In genomic region chr3:116434757-116435156, GRCm38 (mm10) we compare ENCODE assay signal across 22 mouse cellular contexts. TPM values are rescaled to one million over a fixed set of nuclear protein-coding genes. Genes with fewer than 3 reads are reported as not detected.
DNase-seq lines count a peak whose midpoint lies in the region; ATAC-seq and TF ChIP-seq lines count a peak whose summit lies in the region.
"Had no signal": no experiment of that assay in that cellular context is flagged by ENCODE, and none has a peak within 500 bp of the region (broad histone marks: within the 10 kb centered on the region; RNA-seq: fewer than 3 reads in every experiment).

No protein-coding gene starts in this region.

- WGBS in heart, adult 2 months = 71% methylated on average over 3 of the region's 3 CpGs

- no peaks in the 10 kb centered on the region for H3K79me2 ChIP-seq in heart, adult 2 months (replicated peaks; ENCODE audit: control insufficient read depth, insufficient read depth, low read length)
- no peaks in the 10 kb centered on the region for H3K79me2 ChIP-seq in MEL (ENCODE audit: control insufficient read depth, insufficient read depth, low read length, poor library complexity)

- no peak for TF ChIP-seq POLR2A in heart, adult 2 months (IDR thresholded peaks at IDR 0.05; ENCODE audit: insufficient read depth, low read depth, low read length)
- TF ChIP-seq POLR2A in MEL (IDR thresholded peaks at IDR 0.05; ENCODE audit: control insufficient read depth in 1 of 2, insufficient read depth in 1 of 2, low read depth in 1 of 2, low read length in 2 of 2, poor library complexity in 1 of 2) = no peak

- H3K27ac ChIP-seq in heart, adult 2 months = no peak overlapping the region
- H3K27ac ChIP-seq in MEL (ENCODE audit: control insufficient read depth, low read depth, low read length) = no peak overlapping the region
- H3K27ac ChIP-seq: embryonic facial prominence, embryonic 10.5 days; forebrain, embryonic 15.5 days; hindbrain, embryonic 15.5 days; limb, embryonic 12.5 days; midbrain, embryonic 12.5 days had no signal

- no peaks in the 10 kb centered on the region for H3K4me1 ChIP-seq in heart, adult 2 months (ENCODE audit: control insufficient read depth, insufficient read depth, low read length)
- peaks cover 16 to 19% of the 10 kb centered on the region in 2 experiments for H3K4me1 ChIP-seq in MEL (ENCODE audit: control insufficient read depth in 1 of 2, insufficient read depth in 2 of 2, low read length in 2 of 2)
- H3K4me1 ChIP-seq: embryonic facial prominence, embryonic 10.5 days; forebrain, embryonic 15.5 days; hindbrain, embryonic 15.5 days; limb, embryonic 12.5 days; midbrain, embryonic 12.5 days had no signal

- H3K36me3 ChIP-seq in heart, adult 2 months (ENCODE audit: control insufficient read depth, insufficient read depth, low read length) = no peaks in the 10 kb centered on the region
- peaks cover 0 to 14% of the 10 kb centered on the region in 2 experiments; a peak in 2 of 4 replicates for H3K36me3 ChIP-seq in MEL (ENCODE audit: control insufficient read depth in 1 of 2, insufficient read depth in 2 of 2, low read length in 2 of 2)
- H3K36me3 ChIP-seq: embryonic facial prominence, embryonic 10.5 days; forebrain, embryonic 15.5 days; hindbrain, embryonic 15.5 days; limb, embryonic 12.5 days; midbrain, embryonic 12.5 days had no signal

- no peak overlapping the region for H3K4me3 ChIP-seq in heart, adult 2 months
- H3K4me3 ChIP-seq in MEL (ENCODE audit: control insufficient read depth in 1 of 2, insufficient read depth in 1 of 2, low read depth in 2 of 2, low read length in 2 of 2) = no peak overlapping the region
- H3K4me3 ChIP-seq: embryonic facial prominence, embryonic 10.5 days; forebrain, embryonic 15.5 days; hindbrain, embryonic 15.5 days; limb, embryonic 12.5 days; midbrain, embryonic 12.5 days had no signal

- no peak overlapping the region for H3K9ac ChIP-seq in heart, adult 2 months (ENCODE audit: low read depth, low read length)
- no peak overlapping the region for H3K9ac ChIP-seq in MEL (ENCODE audit: control insufficient read depth, low read depth, low read length, poor library complexity, severe bottlenecking)
- H3K9ac ChIP-seq: forebrain, embryonic 15.5 days; hindbrain, embryonic 15.5 days; limb, embryonic 12.5 days; midbrain, embryonic 12.5 days had no signal

- no peak for TF ChIP-seq CTCF in heart, adult 2 months (IDR thresholded peaks at IDR 0.05)
- TF ChIP-seq CTCF in MEL (IDR thresholded peaks at IDR 0.05 in 2 of 3, conservative IDR thresholded peaks at IDR 0.05 in 1 of 3; ENCODE audit: control insufficient read depth in 1 of 3, insufficient read depth in 1 of 3, low read depth in 2 of 3, low read length in 3 of 3, poor library complexity in 1 of 3, severe bottlenecking in 1 of 3) = no peak

- no peaks in the 10 kb centered on the region for H3K27me3 ChIP-seq in heart, adult 2 months (ENCODE audit: control insufficient read depth, insufficient read depth, low read length)
- H3K27me3 ChIP-seq in MEL (ENCODE audit: control insufficient read depth in 1 of 2, insufficient read depth in 2 of 2, low read length in 2 of 2) = no peaks in the 10 kb centered on the region
- H3K27me3 ChIP-seq: forebrain, embryonic 15.5 days; hindbrain, embryonic 15.5 days; limb, embryonic 12.5 days; midbrain, embryonic 12.5 days had no signal

- intact Hi-C loops in heart, adult 2 months (cut with DNase I) = no loop called here

- peak; percentile 46 for DNase-seq in heart, adult 11 months
- no peak for DNase-seq in heart, adult 2 months
- peak; percentile 47 for DNase-seq in 416B (ENCODE audit: low read depth)
- peak; percentile 42 for DNase-seq in MEL (ENCODE audit: low read depth, low spot score)
- DNase-seq in neural tube, embryonic 10.5 days (ENCODE audit: extremely low spot score, low spot score) = no peak
- DNase-seq in spleen, adult 18-20 months = no peak
- no peak for DNase-seq in urinary bladder, adult 18-20 months (ENCODE audit: low spot score in 2 of 2)
- DNase-seq: adrenal gland, adult 2 months; cerebellum, adult 9-10 months; kidney, adult 9 months; kidney, postnatal 14 days; lung, adult 18-20 months; lung, postnatal 14 days; thymus, postnatal 25 days had no signal

- TF ChIP-seq RAD21 in MEL (IDR thresholded peaks at IDR 0.05; ENCODE audit: low read depth, low read length) = no peak

- ATAC-seq in inflammation-experienced regulatory T-cells, adult 6 months = peak; percentile 39
- ATAC-seq: forebrain, embryonic 15.5 days; intestine, embryonic 16.5 days; Patski had no signal

- no peak for TF ChIP-seq EP300 in heart, adult 2 months (IDR thresholded peaks at IDR 0.05; ENCODE audit: insufficient read depth, low read depth, low read length)
- peak; percentile 35 to 68; a peak in 3 of 4 replicates for TF ChIP-seq EP300 in MEL (IDR thresholded peaks at IDR 0.05; ENCODE audit: low read depth in 1 of 2, low read length in 2 of 2)

- no peaks in the 10 kb centered on the region for H3K9me3 ChIP-seq in MEL (replicated peaks; ENCODE audit: insufficient read depth, low read length)
- H3K9me3 ChIP-seq: embryonic facial prominence, embryonic 10.5 days; forebrain, embryonic 15.5 days; hindbrain, embryonic 15.5 days; limb, embryonic 12.5 days; midbrain, embryonic 12.5 days had no signal

TF ChIP-seq in MEL, 35 proteins besides CTCF, POLR2A, EP300 and RAD21:
- TF ChIP-seq USF1 (IDR thresholded peaks at IDR 0.05; ENCODE audit: low read depth, low read length) (no peak), GABPA (IDR thresholded peaks at IDR 0.05; ENCODE audit: low read depth, low read length) (no peak), POLR2AphosphoS2 (IDR thresholded peaks at IDR 0.05; ENCODE audit: low read length) (no peak), RCOR1 (IDR thresholded peaks at IDR 0.05; ENCODE audit: low read depth, low read length) (no peak), NELFE (IDR thresholded peaks at IDR 0.05; ENCODE audit: low read depth, low read length) (no peak), GATA1 (IDR thresholded peaks at IDR 0.05; ENCODE audit: low read depth, low read length) (0 out of 2 replicates have a peak, but pooled peaks have one; percentile 10), MYB (IDR thresholded peaks at IDR 0.05; ENCODE audit: low read depth, low read length) (no peak), CHD2 (IDR thresholded peaks at IDR 0.05; ENCODE audit: low read length) (no peak), ZC3H11A (IDR thresholded peaks at IDR 0.05; ENCODE audit: low read depth, low read length) (no peak), MAX (IDR thresholded peaks at IDR 0.05; ENCODE audit: low read length) (no peak), MAZ (IDR thresholded peaks at IDR 0.05; ENCODE audit: low read depth, low read length) (no peak), MEF2A (IDR thresholded peaks at IDR 0.05; ENCODE audit: extremely low read depth, insufficient replicate concordance, low read depth, low read length, poor library complexity, severe bottlenecking) (no peak), TAL1 (IDR thresholded peaks at IDR 0.05; ENCODE audit: low read length) (peak; percentile 22; the same call in 1 of the 2 replicates), ETS1 (IDR thresholded peaks at IDR 0.05; ENCODE audit: low read depth, low read length) (peak; percentile 50; the same call in 1 of the 2 replicates), UBTF (IDR thresholded peaks at IDR 0.05; ENCODE audit: borderline replicate concordance, insufficient read depth, low read depth, low read length) (no peak), ZMIZ1 (IDR thresholded peaks at IDR 0.05; ENCODE audit: low read depth, low read length) (no peak), TCF12 (IDR thresholded peaks at IDR 0.05; ENCODE audit: low read depth, low read length) (peak; percentile 66), MXI1 (IDR thresholded peaks at IDR 0.05; ENCODE audit: low read depth, low read length) (no peak), POLR2AphosphoS5 (IDR thresholded peaks at IDR 0.05; ENCODE audit: borderline replicate concordance, low read depth, low read length) (no peak), SMC3 (IDR thresholded peaks at IDR 0.05; ENCODE audit: low read depth, low read length) (no peak), JUND (IDR thresholded peaks at IDR 0.05; ENCODE audit: low read depth, low read length) (no peak)

RNA-seq across cellular contexts. Expression of gene Cdc14a, which starts 10.9 kb away (rescaled TPM):
- 1 to 10 TPM; 2.8 to 3.4 TPM for total RNA-seq in heart, adult 2 months (2021)
- polyA plus RNA-seq in heart, adult 2 months (2012; rRNA removed) = 1.3 and 1.6 TPM in 2 replicates
- 2.6 and 2.7 TPM in 2 replicates for total RNA-seq in MEL (2012; rRNA removed)
- 1 to 10 TPM in 1 of 2 experiments, not detected in 1; 5.9 TPM for polyA plus RNA-seq in MEL (2012; ENCODE audit: insufficient read depth in 1 of 2, insufficient read length in 2 of 2, low read depth in 1 of 2, low replicate concordance in 2 of 2, missing spikeins in 1 of 2)
- 10 to 100 TPM; 10.1 to 13.1 (median 12.5) TPM for polyA plus RNA-seq in inflammation-experienced regulatory T-cells, adult 6 months (2017; shearing (Covaris generic))

Comparison
In these comparisons a context has a peak if more than half of its experiments do, and no peak if none do; other contexts are left out.
1. DNase-seq: peak in heart, adult 11 months (single experiment), 416B (single experiment) and MEL (single experiment); none in heart, adult 2 months (0 of 2), neural tube, embryonic 10.5 days (single experiment), spleen, adult 18-20 months (0 of 2) and urinary bladder, adult 18-20 months (0 of 2).